Mouse (Mus musculus): Measurements from ENCODE around the gene Slfn9.
"Not testable (repeated sequence)": the region's sequence is repeated elsewhere in the genome, so short reads cannot be mapped to it uniquely, and the experiment has no call there.

The Slfn9 gene

GRCm38 (mm10) chr11:82956925-82957324, 34.7 kb downstream of the Slfn9 start:
- DNase-seq (ENCODE audit: low read depth, low spot score): no peak

DNA sequence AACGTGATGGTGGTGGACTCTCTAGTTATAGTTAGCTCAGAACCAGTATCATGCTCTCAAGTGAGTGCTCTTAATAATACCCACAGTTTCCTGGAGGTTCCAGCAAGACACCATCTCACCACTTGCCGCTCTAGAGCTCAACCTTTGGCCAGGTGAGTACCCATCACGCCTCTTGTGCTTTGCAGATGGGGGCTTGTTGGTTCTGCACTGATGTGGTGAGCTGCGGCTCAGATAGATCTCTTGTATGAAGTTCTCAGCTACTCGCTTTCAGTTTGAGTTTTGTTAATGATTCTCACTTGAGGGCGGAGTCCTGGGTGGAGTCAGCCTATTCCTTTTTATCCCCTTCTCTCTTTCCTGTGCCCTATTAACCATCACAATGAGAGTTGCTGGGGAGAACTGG, 37.0 kb downstream of the Slfn9 start:
- DNase-seq (ENCODE audit: low read depth, low spot score): no peak

DNA sequence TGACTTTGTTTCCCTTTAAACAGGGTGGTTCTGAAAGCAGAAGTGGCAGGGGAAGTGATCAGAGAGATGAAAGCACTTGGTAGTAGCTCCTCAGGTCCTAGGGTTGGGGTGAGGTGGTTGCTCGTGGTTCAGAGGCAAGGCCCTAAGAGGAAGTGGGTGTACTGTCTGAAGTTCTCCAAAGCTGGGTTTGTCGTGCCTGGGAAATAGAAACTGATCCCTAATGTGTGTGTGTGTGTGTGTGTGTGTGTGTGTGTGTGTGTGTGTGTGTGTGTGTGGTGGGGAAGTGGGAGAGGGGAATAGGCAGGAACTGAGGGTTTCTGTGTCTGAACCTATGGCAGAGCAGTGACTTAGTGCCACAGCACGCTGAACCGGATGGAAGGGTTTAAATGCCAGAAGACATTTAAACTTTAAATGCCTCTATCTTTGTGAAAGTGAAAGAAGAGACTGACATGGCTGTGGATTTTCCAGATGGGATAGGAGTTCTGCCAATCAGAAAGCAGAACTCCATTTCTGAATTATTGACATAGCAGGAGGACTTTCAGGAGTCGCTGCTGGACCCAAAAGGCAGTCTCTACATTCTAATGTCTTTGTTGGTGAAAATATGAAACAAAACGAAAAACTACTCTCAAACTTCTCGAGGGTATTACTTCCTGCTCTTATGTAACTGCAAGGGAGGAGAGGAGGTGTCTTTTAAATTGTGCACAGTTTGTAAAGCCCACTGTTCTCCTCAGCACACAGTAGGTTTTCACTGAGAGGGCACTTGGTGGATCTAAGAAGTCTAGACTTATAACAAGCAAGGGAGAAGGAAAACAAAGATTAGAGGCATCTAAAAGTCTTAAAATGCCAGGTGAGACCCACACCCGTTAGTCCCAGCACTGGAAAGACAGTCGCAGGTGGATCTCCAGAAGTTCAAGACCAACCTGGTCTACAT, 38.8 kb downstream of the Slfn9 start:
- no peak for DNase-seq (ENCODE audit: low read depth, low spot score)

GRCm38 (mm10) chr11:82951865-82952611, 39.6 kb downstream of the Slfn9 start:
- no peak for DNase-seq (ENCODE audit: low read depth, low spot score)

DNA sequence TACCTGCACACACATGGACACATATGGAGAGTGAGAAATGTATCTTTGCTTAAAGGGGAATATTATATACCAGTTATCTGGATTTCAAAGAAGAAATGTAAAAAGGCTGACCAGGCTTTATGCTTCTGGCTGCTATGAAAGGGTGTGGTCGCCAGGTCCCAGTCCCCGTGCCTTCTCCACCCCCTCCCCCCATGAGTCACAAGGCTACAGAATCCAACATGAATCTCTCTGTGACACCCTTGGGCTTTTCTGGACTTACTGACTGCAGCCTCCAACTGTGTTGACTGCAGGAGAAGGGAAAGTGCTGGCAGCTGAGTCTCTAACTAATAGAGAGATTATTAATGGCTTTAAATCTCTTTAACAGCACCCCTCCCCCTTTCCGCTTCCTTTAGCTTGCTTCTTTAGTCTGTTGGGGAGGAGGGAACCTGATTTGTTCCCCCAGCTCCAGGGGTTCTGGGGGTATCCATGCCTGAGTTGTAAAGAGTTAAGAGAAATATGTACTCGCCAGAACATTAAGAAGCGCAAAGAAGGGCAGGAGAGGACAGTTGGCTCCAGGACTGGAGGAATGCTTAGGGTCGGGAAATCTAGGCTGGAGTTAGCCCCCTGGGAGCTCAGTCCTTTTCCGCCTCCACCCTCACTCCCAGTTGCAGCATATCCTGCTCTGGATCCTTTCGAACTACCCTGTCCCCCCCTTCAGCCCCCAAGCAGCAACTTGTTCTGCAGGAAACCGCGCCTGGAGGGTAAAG, 40.7 kb downstream of the Slfn9 start, which contains the start of gene Slfn5:
Slfn5 (plus strand) TSS at position 614 of the 746 bp plus-strand sequence.
- DNase-seq (ENCODE audit: low read depth, low spot score): no peak

DNA sequence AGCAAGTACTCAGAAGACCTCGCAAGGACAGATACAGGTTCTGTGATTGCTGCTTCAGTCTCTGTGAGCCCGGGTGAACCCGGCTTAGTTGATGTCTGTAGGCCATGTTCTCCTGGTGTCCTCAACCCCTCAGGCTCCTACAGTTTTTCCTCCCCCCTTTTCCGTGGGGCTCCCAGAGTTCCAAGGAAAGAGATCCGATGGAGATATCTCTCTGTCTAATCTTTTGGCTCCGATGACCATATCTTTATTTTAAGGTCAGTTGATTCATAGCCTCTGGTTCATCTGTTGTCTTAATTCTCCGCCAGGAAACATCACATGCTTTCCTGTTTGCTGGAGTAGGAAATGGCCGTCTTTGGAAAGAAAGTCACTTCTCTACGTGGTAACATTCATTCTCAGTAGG, 42.6 kb downstream of the Slfn9 start:
- no peak for DNase-seq (ENCODE audit: low read depth, low spot score)

GRCm38 (mm10) chr11:82947457-82947856, 44.2 kb downstream of the Slfn9 start:
- DNase-seq (ENCODE audit: low read depth, low spot score): no peak

GRCm38 (mm10) chr11:82945636-82946035, 46.0 kb downstream of the Slfn9 start:
- no peak for DNase-seq (ENCODE audit: low read depth, low spot score)

DNA sequence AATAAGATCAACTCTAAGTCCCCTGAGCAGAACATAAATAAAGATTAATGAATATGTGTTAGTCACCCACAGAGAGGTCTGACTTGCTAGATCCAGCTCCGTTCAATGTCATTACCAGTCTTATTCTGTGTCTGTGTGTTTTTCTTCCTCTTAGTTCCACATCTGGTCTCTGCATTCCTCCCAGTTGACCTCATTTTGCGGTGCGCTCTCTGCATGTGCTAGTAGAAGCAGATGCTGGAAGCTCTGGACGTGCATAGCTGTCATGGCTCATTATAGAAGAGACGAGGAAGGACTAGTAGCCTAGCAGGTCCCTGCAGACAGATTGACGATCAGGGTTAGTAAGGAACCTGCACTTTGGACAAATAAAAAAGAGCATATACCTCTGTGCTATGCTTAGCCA, 48.3 kb downstream of the Slfn9 start:
- DNase-seq (ENCODE audit: low read depth, low spot score): no peak

GRCm38 (mm10) chr11:82933186-82933585, 58.4 kb downstream of the Slfn9 start:
- DNase-seq (ENCODE audit: low read depth, low spot score): no peak

DNA sequence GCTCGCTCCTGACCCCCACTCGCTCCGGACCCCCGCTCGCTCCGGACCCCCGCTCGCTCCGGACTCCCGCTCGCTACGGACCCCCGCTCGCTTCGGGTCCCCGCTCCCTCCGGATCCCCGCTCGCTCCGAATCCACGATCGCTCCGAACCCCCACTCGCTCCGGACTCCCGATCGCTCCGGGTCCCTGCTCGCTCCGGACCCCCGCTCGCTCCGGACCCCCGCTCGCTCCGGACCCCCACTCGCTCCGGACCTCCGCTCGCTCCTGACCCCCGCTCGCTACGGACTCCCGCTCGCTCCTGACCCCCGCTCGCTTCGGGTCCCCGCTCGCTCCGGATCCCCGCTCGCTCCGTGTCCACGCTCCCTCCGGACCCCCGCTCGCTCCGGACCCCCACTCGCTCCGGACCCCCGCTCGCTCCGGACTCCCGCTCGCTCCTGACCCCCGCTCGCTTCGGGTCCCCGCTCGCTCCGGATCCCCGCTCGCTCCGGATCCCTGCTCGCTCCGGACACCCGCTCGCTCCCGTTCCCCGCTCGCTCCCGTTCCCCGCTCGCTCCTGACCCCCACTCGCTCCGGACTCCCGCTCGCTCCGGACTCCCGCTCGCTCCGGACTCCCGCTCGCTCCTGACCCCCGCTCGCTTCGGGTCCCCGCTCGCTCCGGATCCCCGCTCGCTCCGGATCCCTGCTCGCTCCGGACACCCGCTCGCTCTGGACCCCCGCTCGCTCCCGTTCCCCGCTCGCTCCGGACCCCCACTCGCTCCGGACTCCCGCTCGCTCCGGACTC, 59.8 kb downstream of the Slfn9 start:
- not testable (repeated sequence) for DNase-seq (ENCODE audit: low read depth, low spot score)

- DNase-seq (ENCODE audit: low read depth, low spot score): not testable (repeated sequence)
These were observed 60.5 kb downstream of the Slfn9 start for GRCm38 (mm10) chr11:82931161-82931560.

DNA sequence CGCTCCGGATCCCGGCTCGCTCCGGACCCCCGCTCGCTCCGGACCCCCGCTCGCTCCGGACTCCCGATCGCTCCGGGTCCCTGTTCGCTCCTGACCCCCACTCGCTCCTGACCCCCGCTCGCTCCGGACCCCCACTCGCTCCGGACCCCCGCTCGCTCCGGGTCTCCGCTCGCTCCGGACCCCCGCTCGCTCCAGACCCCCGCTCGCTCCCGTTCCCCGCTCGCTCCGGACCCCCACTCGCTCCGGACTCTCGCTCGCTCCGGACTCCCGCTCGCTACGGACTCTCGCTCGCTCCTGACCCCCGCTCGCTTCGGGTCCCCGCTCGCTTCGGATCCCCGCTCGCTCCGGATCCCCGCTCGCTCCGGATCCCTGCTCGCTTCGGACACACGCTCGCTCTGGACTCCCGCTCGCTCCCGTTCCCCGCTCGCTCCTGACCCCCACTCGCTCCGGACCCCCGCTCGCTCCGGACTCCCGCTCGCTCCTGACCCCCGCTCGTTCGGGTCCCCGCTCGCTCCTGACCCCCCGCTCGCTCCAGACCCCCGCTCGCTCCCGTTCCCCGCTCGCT, 61.2 kb downstream of the Slfn9 start:
- not testable (repeated sequence) for DNase-seq (ENCODE audit: low read depth, low spot score)

DNA sequence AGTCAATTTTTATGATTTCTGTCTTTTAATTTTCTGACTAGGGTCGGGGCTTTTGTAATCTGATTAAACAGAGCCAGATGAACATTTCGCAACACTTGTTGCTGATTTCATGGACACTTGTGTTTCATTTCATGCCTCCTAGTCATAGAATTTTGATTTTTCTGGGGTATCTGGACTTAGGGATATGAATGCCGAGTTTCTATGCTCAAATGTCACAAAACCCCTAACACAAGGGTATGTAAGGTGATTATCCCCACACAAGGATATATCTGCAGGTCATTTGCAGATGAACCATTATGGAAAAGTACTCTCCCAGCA, 62.0 kb downstream of the Slfn9 start:
- no peak for DNase-seq (ENCODE audit: low read depth, low spot score)

GRCm38 (mm10) chr11:82928897-82929632, 62.6 kb downstream of the Slfn9 start:
- DNase-seq (ENCODE audit: low read depth, low spot score): no peak

Data from c-Kit-negative CD71-positive TER-119-positive erythroid progenitor cells, embryonic 14.5 days (primary cell).